Mouse (Mus musculus): ENCODE measurements at regions not wholly inside any gene's neighbourhood (a gene's known extent, or its start where the extent isn't known, plus 50 kb on each side); places are given as distances from the start of the nearest gene placed in this dataset.

GRCm38 (mm10) chr4:39926021-39926591 is 216.8 kb upstream of the Aco1 start:
- H3K27ac ChIP-seq (ENCODE audit: insufficient read depth, low read length) = no peak overlapping the region
- H3K4me3 ChIP-seq (ENCODE audit: low read depth, low read length) = no peak overlapping the region
- no peaks in the 10 kb centered on the region for H3K36me3 ChIP-seq (ENCODE audit: control insufficient read depth, insufficient read depth, low read length, poor library complexity, severe bottlenecking)
- no peaks in the 10 kb centered on the region for H3K4me1 ChIP-seq (ENCODE audit: control insufficient read depth, insufficient read depth, low read length)
- H3K27me3 ChIP-seq (ENCODE audit: control insufficient read depth, insufficient read depth, low read length, poor library complexity, severe bottlenecking) = no peaks in the 10 kb centered on the region
- no peaks in the 10 kb centered on the region; the same call in 1 of the 2 replicates for H3K9me3 ChIP-seq (replicated peaks; ENCODE audit: control insufficient read depth, insufficient read depth, low read length, poor library complexity, severe bottlenecking)
- no peak overlapping the region for H3K9ac ChIP-seq (ENCODE audit: low read depth, poor library complexity, severe bottlenecking)
- no peak for TF ChIP-seq CTCF (IDR thresholded peaks at IDR 0.05; ENCODE audit: low read depth, low read length)
- no peak for TF ChIP-seq EP300 (IDR thresholded peaks at IDR 0.05; ENCODE audit: insufficient read depth, low read depth, low read length)

DNA sequence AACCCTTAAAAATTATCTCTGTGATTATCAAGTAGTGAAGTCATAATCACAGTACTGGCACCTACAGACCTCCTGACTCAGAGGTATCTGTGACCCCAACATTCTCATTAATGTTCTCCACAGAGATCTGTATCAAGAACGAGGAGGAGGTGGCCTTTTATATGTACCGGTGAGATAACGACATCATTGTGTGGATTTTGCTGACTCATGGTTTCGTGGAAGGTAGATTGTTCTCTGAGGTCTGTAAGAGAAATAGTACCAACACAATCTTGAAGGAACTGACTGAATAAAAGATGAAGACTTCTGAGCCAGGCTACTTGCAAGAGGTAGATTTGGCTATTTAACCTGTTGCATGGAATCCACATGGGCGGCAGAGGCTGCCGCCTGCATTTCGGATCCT is 216.3 kb upstream of the Aco1 start:
- no peaks in the 10 kb centered on the region for H3K4me1 ChIP-seq (ENCODE audit: control insufficient read depth, insufficient read depth, low read length)
- H3K36me3 ChIP-seq (ENCODE audit: control insufficient read depth, insufficient read depth, low read length, poor library complexity, severe bottlenecking) = no peaks in the 10 kb centered on the region
- no peak overlapping the region for H3K27ac ChIP-seq (ENCODE audit: insufficient read depth, low read length)
- H3K27me3 ChIP-seq (ENCODE audit: control insufficient read depth, insufficient read depth, low read length, poor library complexity, severe bottlenecking) = no peaks in the 10 kb centered on the region
- no peak overlapping the region for H3K4me3 ChIP-seq (ENCODE audit: low read depth, low read length)
- TF ChIP-seq POLR2A (IDR thresholded peaks at IDR 0.05; ENCODE audit: insufficient read depth, low read length) (no peak), CTCF (IDR thresholded peaks at IDR 0.05; ENCODE audit: low read depth, low read length) (no peak), EP300 (IDR thresholded peaks at IDR 0.05; ENCODE audit: insufficient read depth, low read depth, low read length) (no peak)
- H3K9me3 ChIP-seq (replicated peaks; ENCODE audit: control insufficient read depth, insufficient read depth, low read length, poor library complexity, severe bottlenecking) = no peaks in the 10 kb centered on the region; the same call in 1 of the 2 replicates
- H3K9ac ChIP-seq (ENCODE audit: low read depth, poor library complexity, severe bottlenecking) = no peak overlapping the region

GRCm38 (mm10) chr4:39928491-39928890 is 214.4 kb upstream of the Aco1 start:
- Histone ChIP-seq H3K27ac (ENCODE audit: insufficient read depth, low read length) (no peak overlapping the region), H3K9me3 (replicated peaks; ENCODE audit: control insufficient read depth, insufficient read depth, low read length, poor library complexity, severe bottlenecking) (no peaks in the 10 kb centered on the region; the same call in 1 of the 2 replicates), H3K4me1 (ENCODE audit: control insufficient read depth, insufficient read depth, low read length) (no peaks in the 10 kb centered on the region), H3K4me3 (ENCODE audit: low read depth, low read length) (no peak overlapping the region), H3K36me3 (ENCODE audit: control insufficient read depth, insufficient read depth, low read length, poor library complexity, severe bottlenecking) (no peaks in the 10 kb centered on the region), H3K9ac (ENCODE audit: low read depth, poor library complexity, severe bottlenecking) (no peak overlapping the region), H3K27me3 (ENCODE audit: control insufficient read depth, insufficient read depth, low read length, poor library complexity, severe bottlenecking) (no peaks in the 10 kb centered on the region)
- TF ChIP-seq EP300 (IDR thresholded peaks at IDR 0.05; ENCODE audit: insufficient read depth, low read depth, low read length) (no peak), CTCF (IDR thresholded peaks at IDR 0.05; ENCODE audit: low read depth, low read length) (no peak), POLR2A (IDR thresholded peaks at IDR 0.05; ENCODE audit: insufficient read depth, low read length) (no peak)

GRCm38 (mm10) chr4:39934025-39934708 is 208.7 kb upstream of the Aco1 start:
- H3K27ac ChIP-seq (ENCODE audit: insufficient read depth, low read length) = no peak overlapping the region
- TF ChIP-seq EP300 (IDR thresholded peaks at IDR 0.05; ENCODE audit: insufficient read depth, low read depth, low read length) (no peak), POLR2A (IDR thresholded peaks at IDR 0.05; ENCODE audit: insufficient read depth, low read length) (no peak), CTCF (IDR thresholded peaks at IDR 0.05; ENCODE audit: low read depth, low read length) (no peak)
- H3K36me3 ChIP-seq (ENCODE audit: control insufficient read depth, insufficient read depth, low read length, poor library complexity, severe bottlenecking) = no peaks in the 10 kb centered on the region

GRCm38 (mm10) chr4:39958687-39959086 is 184.2 kb upstream of the Aco1 start:
- no peaks in the 10 kb centered on the region for H3K36me3 ChIP-seq (ENCODE audit: control insufficient read depth, insufficient read depth, low read length, poor library complexity, severe bottlenecking)
- H3K9me3 ChIP-seq (replicated peaks; ENCODE audit: control insufficient read depth, insufficient read depth, low read length, poor library complexity, severe bottlenecking) = peaks cover 6% of the 10 kb centered on the region
- H3K27ac ChIP-seq (ENCODE audit: insufficient read depth, low read length) = no peak overlapping the region
- H3K4me1 ChIP-seq (ENCODE audit: control insufficient read depth, insufficient read depth, low read length) = no peaks in the 10 kb centered on the region
- no peak for TF ChIP-seq EP300 (IDR thresholded peaks at IDR 0.05; ENCODE audit: insufficient read depth, low read depth, low read length)
- TF ChIP-seq CTCF (IDR thresholded peaks at IDR 0.05; ENCODE audit: low read depth, low read length) = no peak
- TF ChIP-seq POLR2A (IDR thresholded peaks at IDR 0.05; ENCODE audit: insufficient read depth, low read length) = no peak
- no peak overlapping the region for H3K9ac ChIP-seq (ENCODE audit: low read depth, poor library complexity, severe bottlenecking)
- H3K27me3 ChIP-seq (ENCODE audit: control insufficient read depth, insufficient read depth, low read length, poor library complexity, severe bottlenecking) = no peaks in the 10 kb centered on the region; the same call in 1 of the 2 replicates
- no peak overlapping the region for H3K4me3 ChIP-seq (ENCODE audit: low read depth, low read length)

More at GRCm38 (mm10) chr4:39934025-39934708, 208.7 kb upstream of the Aco1 start:
- H3K9ac ChIP-seq (ENCODE audit: low read depth, poor library complexity, severe bottlenecking) = no peak overlapping the region
- H3K4me3 ChIP-seq (ENCODE audit: low read depth, low read length) = no peak overlapping the region
- no peaks in the 10 kb centered on the region for H3K9me3 ChIP-seq (replicated peaks; ENCODE audit: control insufficient read depth, insufficient read depth, low read length, poor library complexity, severe bottlenecking)
- no peaks in the 10 kb centered on the region for H3K27me3 ChIP-seq (ENCODE audit: control insufficient read depth, insufficient read depth, low read length, poor library complexity, severe bottlenecking)
- H3K4me1 ChIP-seq (ENCODE audit: control insufficient read depth, insufficient read depth, low read length) = no peaks in the 10 kb centered on the region

DNA sequence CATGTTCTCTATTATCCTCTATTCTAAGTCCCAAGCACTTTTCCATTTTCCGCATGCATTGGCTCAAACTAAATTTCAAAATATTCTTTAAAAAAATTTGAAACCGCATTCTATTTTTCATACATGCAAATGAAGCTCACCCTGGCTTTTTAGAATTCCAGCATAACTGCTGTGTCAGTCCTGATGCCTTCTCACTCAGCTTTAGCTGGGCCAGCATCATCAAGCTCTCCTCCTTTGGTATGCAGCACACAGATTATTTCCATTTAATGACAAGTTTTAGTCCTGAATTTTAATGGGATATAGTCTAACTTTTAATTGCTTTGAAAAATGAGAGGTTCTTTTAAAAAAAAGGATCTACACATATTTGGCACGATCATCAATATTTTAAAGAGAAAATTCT is 174.9 kb upstream of the Aco1 start:
- Histone ChIP-seq H3K4me1 (ENCODE audit: control insufficient read depth, insufficient read depth, low read length) (no peaks in the 10 kb centered on the region), H3K27me3 (ENCODE audit: control insufficient read depth, insufficient read depth, low read length, poor library complexity, severe bottlenecking) (no peaks in the 10 kb centered on the region), H3K9ac (ENCODE audit: low read depth, poor library complexity, severe bottlenecking) (no peak overlapping the region), H3K27ac (ENCODE audit: insufficient read depth, low read length) (no peak overlapping the region), H3K36me3 (ENCODE audit: control insufficient read depth, insufficient read depth, low read length, poor library complexity, severe bottlenecking) (no peaks in the 10 kb centered on the region), H3K9me3 (replicated peaks; ENCODE audit: control insufficient read depth, insufficient read depth, low read length, poor library complexity, severe bottlenecking) (no peaks in the 10 kb centered on the region), H3K4me3 (ENCODE audit: low read depth, low read length) (no peak overlapping the region)
- no peak for TF ChIP-seq EP300 (IDR thresholded peaks at IDR 0.05; ENCODE audit: insufficient read depth, low read depth, low read length)
- TF ChIP-seq POLR2A (IDR thresholded peaks at IDR 0.05; ENCODE audit: insufficient read depth, low read length) = no peak
- TF ChIP-seq CTCF (IDR thresholded peaks at IDR 0.05; ENCODE audit: low read depth, low read length) = no peak

All from ES-Bruce4 (cell line).